Mouse (Mus musculus) left cerebral cortex, adult 18-20 months (tissue): ENCODE data around the gene Foxred2. TPM values are rescaled to one million over a fixed set of nuclear protein-coding genes. Genes with fewer than 3 reads are reported as not detected.

Source experiments
- total RNA-seq, 2 experiments: library from RNA; stranded (reverse); gene quantifications; 2 replicates each; pipeline ENCODE4 v1.2.3; 2021

Foxred2 gene
- total RNA-seq, 2 experiments from 2014 or later, result 10.6 to 14.0 TPM

Other genes starting within 250 kb of the Foxred2 start
- gene Apol9b, start 227.7 kb downstream of the Foxred2 start, total RNA-seq, result not detected
- gene Apol8, start 199.7 kb downstream of the Foxred2 start, total RNA-seq, result 1 to 10 TPM; 7.9 to 9.2 TPM
- 10 to 100 TPM; 74.4 to 78.9 TPM for gene Myh9, start 114.5 kb downstream of the Foxred2 start, total RNA-seq
- 100 to 1,000 TPM; 145 TPM for gene Txn2, start 27.7 kb downstream of the Foxred2 start, total RNA-seq
- gene Eif3d, start 14.1 kb upstream of the Foxred2 start, total RNA-seq, result 100 to 1,000 TPM; 101 to 102 TPM
- gene Cacng2, start 163.3 kb upstream of the Foxred2 start, total RNA-seq, result 10 to 100 TPM; 51.4 to 54.6 TPM
- gene Ift27, start 217.4 kb upstream of the Foxred2 start, total RNA-seq, result 10 to 100 TPM; 28.6 to 30.7 TPM
- gene Pvalb, start 249.7 kb upstream of the Foxred2 start, total RNA-seq, result 100 to 1,000 TPM in 1 of 2 experiments, 10 to 100 TPM in 1; 91.2 to 126 TPM